Mouse (Mus musculus) adrenal gland, postnatal 4 days (tissue): ENCODE measurements around the gene Cep295. TPM values are rescaled to one million over a fixed set of nuclear protein-coding genes. Genes with fewer than 3 reads are reported as not detected.
A peak's percentile ranks its signal among the peaks of the same experiment; 100 is the strongest.
"Not testable (repeated sequence)": the region's sequence is repeated elsewhere in the genome, so short reads cannot be mapped to it uniquely, and the experiment has no call there.

Experiments
- DNase-seq, 2 experiments: peaks; one replicate each; pipeline ENCODE4 v3.0.0; 2021 to 2022; ENCODE audit warnings: low spot score in 2 of 2, mixed read lengths in 2 of 2
- long read RNA-seq, 2 experiments: library from polyadenylated mRNA; stranded (forward); transcript quantifications; one replicate each; pipeline ENCODE4 v2.0.0; 2021
- total RNA-seq, 2 experiments: library from RNA; stranded (reverse); gene quantifications; 2 replicates each; pipeline ENCODE4 v1.2.3; 2021

Cep295 gene
- total RNA-seq: 10 to 100 TPM; 25.5 to 27.4 TPM
- long read RNA-seq, experiment 1: 0 reads
- long read RNA-seq, experiment 2: 0 reads

DNA sequence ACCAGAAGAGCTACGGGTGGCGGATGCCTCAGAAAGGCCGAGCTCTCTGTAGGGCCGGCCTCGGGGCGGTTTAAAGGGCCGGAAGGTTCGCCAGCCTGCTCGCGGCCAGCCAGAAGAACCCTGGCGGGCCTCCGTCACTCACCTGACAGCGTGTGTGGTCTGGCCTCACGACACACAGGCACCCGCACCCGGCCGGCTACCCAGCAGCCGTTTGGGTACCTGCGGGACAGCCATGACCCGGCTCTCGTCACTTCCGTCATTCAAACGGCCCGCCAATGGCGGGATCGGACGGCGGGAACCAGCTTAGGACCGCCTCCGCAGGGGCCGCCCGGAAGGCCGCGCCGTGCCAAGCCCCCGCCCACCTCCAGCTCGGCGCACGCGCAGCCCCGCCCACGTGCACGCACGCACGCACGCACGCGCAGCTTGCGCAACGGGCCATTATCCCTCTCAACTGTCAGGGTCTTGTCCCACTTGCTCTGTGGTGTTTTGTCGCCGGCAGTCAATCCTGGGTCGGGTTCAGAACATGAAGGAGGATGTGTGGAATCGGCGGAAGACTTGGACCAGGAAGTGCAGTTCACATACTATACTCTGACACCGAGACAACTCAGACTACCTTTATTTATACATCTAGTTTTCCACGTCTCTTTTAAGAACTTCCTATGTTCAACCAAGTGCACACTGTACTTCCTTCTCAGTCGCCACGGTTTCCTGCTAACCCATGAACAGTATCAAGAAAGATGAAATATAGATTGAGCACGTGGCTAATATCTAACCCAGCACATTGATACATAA lies at the start of gene Cep295:
Gene Cep295, minus strand, starts transcription at position 305 of the 792 bp plus-strand sequence.
- DNase-seq: peak; percentile 90 to 95

DNA sequence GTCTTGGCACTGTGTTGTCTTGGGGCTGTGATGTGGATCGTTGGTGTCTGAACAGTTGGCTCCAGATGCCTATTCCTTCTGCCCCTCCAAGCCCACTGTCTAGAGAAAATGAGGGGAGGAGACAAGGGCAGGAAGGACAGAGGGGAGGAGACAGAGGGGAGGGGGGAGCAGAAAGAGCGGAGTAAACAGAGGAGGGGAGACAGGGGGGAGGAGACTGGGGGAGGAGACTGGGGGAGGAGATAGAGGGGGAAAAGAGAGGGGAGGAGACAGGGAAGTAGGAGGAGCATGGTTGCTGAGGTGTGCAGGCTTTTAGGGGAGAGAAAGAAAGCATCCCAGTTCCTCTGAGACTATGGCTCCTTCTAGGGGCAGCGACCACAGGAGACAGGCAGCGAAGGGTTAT lies 40.0 kb upstream of the Cep295 start:
- DNase-seq: no peak

DNA sequence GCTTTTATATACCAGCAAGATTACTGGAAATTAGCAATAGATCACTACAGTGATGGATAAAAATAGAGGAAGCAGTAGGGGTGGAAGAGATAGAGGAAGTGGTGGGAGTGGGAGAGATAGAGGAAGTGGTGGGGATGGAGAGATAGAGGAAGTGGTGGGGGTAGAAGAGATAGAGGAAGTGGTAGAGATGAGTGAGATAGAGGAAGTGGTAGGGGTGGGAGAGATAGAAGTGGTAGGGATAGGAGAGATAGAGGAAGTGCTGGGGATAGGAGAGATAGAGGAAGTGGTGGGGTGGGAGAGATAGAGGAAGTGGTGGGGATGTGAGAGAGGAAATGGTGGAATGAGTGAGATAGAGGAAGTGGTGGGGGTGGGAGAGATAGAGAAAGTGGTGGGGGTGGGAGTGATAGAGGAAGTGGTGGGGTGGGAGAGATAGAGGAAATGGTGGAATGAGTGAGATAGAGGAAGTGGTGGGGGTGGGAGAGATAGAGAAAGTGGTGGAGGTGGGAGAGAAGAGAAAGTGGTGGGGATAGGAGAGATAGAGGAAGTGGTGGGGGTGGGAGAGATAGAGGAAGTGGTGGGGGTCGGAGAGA lies 37.9 kb upstream of the Cep295 start:
- no peak for DNase-seq

DNA sequence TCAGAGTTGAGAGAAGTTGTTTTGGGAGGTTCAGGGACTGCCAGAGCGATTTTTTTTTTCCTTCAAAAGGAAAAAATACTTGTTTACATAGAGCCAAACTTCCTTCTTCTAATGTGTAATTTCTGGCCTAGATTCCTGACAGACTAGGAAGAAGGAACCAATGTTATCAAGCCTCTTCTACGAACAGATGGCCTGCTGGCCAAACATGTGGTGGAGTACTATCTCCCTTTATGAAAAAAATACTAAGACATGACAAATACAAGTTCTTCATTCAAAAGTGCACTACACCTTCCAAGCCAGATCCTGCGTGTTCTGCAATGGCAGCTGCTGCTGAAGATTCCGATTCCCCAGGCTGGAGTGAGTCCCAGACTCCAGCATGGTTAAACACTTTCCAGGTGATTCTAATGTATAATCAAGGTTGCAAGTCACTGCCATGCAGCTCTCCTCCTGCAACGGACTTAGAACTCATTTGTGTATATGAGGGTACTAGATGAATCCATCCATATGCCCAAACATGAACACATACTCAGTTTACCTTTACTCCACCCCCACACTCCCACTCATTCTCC lies 29.6 kb upstream of the Cep295 start:
- DNase-seq: no peak

DNA sequence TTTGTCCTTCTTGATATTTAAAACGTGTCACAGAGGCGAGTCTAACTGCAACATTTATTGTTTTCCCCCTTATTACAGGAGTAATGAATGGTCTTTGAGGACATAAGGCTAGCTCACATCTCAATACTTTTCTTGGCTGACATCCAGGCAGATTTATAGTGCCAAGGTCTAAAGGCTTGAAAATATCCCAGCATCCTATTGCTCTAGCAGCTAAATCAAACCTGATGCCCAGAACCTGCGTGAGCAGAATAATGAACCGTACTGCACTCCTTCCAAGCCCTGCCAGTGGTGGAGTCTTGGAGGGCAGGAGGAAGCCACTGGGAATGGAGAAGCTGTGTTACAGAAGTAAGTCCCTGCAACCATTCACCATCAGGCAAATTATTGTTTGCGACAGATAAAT lies 26.7 kb upstream of the Cep295 start:
- DNase-seq: no peak

DNA sequence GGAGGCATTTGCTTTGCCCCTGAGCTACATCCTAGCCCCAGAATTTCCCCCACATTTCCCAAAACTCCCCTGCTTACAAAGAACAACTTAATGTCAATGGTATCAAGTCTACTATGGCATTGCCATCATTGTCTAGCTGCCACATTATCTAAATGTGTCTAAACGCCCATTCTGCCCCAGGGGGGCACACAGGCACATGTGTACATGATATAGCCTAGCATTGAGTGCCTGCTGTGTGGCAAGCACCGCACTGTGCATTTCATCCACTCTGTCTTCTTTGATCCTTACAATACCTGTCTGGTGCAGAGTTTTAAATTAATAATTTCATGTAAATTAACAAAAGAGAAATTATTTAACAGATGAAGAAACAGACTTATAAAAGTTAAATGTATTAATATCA lies 8.7 kb upstream of the Cep295 start:
- no peak for DNase-seq

DNA sequence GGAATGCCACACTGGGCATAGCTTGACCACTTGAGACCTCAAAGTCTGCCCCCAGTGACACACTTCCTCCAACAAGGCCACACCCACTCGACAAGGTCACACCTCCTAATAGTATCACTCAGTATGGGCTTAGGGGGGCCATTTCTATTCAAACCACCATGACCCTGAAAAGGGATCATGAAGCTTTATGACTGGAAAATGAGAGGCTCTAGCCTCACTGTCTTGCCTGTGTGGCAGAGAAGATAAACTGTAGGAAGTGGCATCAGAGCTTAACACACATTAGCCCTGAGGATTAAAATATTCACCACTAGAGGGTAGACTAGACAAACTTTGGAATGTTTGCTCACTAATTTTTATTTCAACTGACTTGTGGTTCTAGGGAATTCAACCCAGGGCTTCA lies 8.3 kb upstream of the Cep295 start:
- no peak for DNase-seq

DNA sequence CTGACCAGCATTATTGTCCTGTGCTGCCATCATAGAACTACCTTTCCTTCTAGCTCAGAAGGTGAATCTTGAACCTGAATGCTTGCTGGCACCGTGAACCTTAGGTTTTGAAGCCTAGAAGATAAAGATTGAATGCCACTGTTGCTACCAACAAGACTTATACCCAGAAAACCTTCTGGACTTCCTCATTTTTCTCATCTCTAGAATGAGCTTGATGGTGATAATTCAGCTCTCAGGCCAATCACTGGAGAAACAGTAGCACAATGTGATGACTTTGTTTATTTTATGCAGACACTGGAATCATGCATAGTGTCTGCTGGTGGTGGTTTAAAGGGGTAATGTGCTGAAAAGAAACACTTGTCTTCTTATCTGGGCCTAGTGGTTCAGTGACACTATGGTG lies 7.3 kb upstream of the Cep295 start:
- no peak for DNase-seq

DNA sequence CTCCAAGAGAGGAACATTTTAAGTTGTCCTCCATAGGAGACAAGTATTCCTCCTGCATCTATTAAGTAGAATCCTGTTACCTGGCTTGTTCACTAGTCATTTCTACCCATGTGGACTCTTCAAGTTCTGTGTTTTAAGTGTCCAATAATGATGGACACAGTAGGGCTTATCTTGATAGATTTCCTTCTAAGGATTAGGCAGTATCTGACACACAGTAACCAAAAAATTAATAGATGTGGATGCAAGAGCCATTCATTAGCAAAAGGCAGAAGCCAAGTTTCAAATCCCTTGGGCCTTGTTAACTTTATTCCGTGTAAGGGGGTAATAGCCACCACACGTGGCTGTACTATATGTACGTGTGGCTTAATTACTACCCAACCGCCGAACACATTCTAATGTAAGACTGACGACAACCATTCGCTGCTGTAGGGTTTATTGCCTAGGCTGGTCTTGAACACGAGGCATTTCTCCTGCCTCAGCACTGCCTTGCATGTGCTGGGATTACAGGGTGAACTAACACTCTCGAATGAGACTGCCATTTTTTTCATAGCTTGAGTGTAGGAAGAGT lies 588 bp downstream of the Cep295 start:
- DNase-seq: no peak

DNA sequence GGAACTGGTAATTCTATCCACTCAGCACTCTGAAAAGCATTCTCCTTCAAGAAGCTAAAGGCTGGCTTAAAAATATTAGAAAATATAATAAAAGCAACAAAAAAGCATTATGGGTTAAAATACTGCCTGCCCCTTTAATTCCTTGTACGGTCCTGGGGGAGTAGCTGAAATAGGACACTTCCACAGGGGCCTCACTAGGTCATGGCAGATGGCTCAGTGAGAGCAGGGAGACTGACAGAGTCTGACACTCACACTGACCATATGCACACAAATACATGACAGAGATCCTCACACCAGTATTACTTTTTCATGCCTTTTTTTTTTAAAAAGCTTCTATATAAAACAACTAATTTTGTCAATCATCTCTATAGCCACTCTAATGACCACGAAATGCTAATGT lies 7.7 kb downstream of the Cep295 start:
- no peak for DNase-seq

DNA sequence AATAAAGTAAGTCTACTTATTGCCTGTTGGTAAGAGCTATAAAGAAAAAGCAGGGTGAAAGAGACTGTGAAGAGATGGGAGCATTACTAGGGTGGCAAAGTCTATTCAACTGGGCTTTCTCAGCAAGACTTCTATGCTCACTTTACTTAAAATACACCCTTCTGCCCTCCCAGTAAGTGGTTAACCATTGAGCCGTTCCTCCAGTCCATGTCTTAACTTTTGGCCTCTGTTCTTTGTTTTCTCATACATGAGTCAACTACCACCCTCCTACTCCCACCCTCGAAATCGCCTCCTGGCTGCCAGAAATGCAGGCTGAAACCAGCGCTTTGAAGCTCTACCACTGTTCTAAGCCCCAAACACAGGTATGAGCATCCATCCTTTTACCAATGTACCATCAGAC lies 19.8 kb downstream of the Cep295 start:
- DNase-seq: no peak

DNA sequence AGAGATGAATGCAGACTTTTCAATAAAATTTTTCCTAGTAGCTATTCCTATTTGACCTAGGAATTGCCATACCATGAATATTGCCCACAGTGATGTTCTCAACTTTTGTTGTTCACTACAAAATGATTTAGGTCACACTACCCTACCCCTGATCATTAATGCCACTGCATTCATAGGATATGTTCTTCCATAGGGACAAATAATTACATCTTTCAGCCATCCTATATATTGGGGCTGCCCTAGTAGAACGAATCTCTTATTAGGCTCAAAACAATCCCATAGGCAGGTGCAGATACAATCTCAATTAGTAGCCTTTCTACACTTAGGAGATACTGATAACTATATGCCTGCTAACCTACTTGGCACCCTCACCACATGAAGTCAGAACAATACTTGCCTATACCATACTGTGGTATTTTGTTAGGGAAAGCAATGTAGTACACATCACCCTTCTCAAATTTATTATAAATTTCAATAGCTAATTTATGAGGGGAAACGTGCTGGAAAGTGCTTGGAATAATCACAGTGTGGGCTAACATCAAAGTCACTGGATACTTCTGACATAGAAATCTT lies 39.3 kb downstream of the Cep295 start:
- no peak for DNase-seq

DNA sequence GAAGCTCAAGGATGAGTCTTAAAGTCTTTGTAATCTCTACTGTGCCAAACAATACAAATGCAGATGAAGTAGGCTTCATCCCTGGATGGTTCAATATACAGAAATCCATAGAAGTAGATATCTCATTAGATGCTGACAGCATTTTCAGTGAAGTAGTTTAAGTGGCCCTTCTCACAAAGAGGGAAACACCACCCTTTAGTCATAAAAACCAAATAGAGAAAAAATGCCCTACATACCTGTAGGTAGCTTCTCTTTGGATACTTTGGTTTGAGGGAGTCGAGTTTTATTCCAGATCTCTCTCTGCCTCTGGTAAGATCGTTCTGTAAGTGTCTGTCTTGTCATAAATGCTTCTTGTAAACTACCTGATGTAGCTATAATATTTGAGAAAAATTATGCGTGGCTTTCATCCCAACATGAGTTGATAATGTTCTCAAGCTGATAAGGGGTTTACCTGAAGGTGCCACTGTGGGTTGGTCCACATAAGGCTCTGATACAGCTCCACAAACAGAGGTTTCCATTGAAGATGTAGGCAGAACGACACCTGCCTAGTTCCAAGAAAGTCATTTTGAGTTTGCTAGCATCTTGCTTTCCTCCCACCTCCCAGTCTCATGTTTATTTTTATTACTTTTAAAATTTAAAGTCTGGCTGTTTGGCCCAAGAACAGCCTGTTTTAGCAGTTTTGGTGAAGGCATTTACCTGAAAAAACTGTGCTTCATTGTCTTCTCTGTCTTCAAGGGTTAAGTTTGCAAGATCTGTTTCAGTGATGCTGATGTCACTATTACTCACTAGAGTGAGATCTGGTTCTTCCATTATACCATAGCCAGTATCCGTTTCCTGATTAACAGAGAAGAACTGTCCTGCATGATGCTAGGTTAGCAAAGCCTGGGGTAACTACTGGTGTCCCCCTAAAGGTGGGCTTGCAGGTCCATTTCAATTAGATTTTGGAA lies 40.1 kb downstream of the Cep295 start:
- no peak for DNase-seq

DNA sequence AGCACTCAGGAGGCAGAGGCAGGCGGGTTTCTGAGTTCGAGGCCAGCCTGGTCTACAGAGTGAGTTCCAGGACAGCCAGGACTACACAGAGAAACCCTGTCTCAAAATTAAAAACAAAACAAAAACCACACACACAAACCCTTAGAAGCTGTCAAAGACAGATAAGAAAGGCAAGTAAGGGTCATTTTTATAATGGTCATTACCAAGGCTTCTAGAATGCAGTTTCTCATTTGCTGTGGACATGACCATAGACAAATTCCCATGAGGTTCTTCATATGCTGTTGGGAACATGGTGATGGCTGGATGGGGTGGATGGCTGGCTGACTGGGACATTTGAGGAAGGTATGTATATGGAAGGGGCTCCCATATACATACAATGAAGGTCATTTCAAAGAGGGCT lies 41.3 kb downstream of the Cep295 start:
- DNase-seq: not testable (repeated sequence)

DNA sequence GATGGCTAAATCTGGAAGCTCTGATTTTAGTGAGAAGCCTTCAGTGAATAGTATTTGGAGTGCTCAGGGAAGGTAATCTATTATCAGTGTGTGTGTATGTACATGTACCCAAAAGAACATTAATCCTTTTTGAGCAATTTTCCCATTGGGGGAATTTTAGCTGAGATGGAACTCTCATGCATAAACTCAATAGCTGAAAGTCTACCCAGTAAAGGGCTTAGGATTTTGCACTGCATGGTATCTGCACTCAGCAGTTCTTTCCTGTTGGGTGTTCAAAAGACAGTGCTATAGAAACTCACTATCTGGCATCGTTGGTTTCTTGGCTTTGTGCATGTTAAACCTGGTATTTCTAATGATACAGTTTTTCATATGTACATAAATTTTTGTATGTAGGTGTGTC lies 43.0 kb downstream of the Cep295 start:
- no peak for DNase-seq

DNA sequence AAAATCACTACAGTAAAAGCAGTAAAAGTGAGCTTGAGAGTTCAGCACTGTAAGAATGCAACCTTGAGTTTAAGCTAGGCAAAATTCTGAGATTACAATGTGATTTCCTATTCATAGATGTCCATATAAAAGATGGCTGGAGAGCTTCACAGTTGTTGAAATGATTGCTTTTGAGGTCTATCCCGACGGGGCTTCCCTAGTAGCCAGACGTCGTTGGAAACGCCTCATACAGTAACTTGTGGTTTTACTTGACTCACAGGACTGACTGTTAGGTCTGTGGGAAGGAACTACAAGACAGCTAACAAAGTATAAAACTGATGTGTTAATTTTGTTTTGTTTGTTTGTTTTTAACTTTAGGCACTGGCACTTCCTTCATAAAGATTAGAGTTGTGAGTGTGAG lies 44.0 kb downstream of the Cep295 start:
- no peak for DNase-seq

DNA sequence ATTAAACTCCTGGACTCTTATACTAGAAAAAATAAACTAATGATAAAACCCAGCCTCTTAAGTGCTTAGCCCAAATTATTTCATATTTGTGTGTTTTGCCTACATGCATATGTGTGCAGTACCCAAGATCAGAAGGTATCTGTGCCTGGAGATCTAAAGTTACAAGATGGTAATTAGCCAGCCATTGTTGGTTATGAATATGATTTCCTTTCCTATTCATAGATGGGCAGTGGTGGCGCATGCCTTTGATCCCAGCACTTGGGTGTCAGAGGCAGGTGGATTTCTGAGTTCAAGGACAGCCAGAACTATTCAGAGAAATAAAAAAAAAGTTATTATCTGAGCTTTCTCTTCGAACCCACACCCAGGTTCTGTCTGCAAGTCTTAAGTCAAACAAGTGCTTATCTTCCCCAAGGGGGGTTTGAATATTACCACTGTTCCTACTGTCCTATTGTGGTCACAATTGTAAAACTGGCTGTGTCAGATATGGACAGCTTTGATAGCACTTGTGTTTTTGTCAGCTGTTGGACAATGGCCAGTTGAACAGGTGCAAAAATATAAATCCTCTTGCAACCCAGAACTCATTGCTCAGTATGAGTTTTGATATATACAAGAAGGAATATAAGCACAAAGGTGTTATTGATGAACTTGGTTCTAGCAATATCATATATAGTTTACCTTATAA lies 45.4 kb downstream of the Cep295 start:
- DNase-seq: no peak

DNA sequence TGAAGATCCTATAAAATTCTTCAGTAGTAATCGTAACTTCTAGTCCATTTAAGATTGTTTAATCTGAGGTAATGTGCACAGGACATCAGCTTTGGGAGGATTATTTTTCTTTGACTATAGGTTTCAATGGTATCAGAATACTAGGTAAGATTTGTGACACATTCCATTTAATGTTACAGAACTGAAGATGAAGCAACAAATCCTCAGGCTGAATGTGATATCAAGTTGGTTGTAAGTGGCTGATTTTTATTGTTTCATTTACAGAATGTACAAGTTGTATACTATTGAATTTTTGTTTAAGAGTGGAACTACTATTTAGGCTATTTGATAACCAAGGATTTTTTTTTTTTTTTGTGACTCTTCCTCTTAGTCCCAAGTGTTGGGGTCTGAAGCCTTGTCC lies 47.4 kb downstream of the Cep295 start:
- no peak for DNase-seq

DNA sequence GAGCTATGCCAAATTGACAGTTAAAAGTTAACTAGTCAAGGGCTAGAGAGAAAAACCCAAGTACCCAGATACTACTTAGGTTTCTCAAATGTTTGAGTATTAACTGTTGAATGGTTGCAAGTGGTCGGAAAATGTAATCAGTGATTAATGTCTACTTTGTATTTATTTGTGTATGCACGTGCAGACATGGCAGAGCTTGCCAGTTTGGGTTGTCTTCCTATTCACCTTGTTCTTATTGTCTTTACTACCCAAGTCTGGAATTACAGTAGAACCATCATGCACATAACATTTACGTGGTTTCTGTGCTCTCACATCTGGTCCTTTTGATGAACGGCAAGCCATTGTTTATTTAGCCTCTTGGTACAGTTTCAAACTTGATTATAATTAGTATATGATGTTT lies 48.2 kb downstream of the Cep295 start:
- DNase-seq: no peak

DNA sequence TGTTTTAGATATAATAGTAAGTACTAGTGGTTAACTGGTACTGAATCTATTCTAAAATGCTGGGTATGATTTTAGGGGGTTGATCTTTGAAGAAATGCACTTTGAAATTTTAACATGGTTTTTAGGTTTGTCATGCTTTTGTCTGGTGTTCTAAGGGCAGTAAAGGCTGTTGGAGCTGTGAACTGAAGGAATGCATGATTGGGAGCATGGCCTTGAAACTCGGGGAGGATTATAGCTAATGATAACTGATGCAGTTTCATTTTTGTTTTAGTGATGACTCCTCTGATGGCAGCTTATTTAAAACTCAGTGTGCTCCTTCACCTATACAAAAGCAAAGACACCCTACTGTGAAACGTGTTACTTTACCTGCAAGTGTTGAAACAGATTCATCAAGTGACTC lies 49.3 kb downstream of the Cep295 start:
- DNase-seq: no peak
